Mouse (Mus musculus) MEL (cell line): ENCODE results near the gene Ano10.

Source experiments
- CTCF ChIP-seq, 3 experiments: IDR thresholded peaks in 2 of 3; conservative IDR thresholded peaks in 1 of 3; 2 replicates each; pipeline ENCODE4 v1.5.1; 2011 to 2012; ENCODE audit warnings: low read length in 3 of 3, low read depth in 2 of 3, mild to moderate bottlenecking in 2 of 3, improper control_type of control experiment in 1 of 3, inconsistent platforms in 1 of 3, mixed read lengths in 1 of 3, moderate library complexity in 1 of 3; ENCODE audit not compliant: control insufficient read depth in 1 of 3, insufficient read depth in 1 of 3, poor library complexity in 1 of 3, severe bottlenecking in 1 of 3
- EP300 ChIP-seq, 2 experiments: IDR thresholded peaks; 2 replicates each; pipeline ENCODE4 v1.6.1; 2011; ENCODE audit warnings: improper control_type of control experiment in 2 of 2, low read length in 2 of 2, low read depth in 1 of 2, mild to moderate bottlenecking in 1 of 2
- GABPA ChIP-seq: IDR thresholded peaks from 2 replicates; pipeline ENCODE4 v1.6.1; 2012; ENCODE audit warnings: low read depth, mild to moderate bottlenecking, inconsistent platforms, low read length, improper control_type of control experiment, moderate library complexity
- MYC ChIP-seq: IDR thresholded peaks from 2 replicates; pipeline ENCODE4 v1.6.1; 2011; ENCODE audit warnings: low read depth, mild to moderate bottlenecking, low read length, improper control_type of control experiment, moderate library complexity
- POLR2AphosphoS5 ChIP-seq: IDR thresholded peaks from 2 replicates; pipeline ENCODE4 v1.6.1; 2012; ENCODE audit warnings: low read depth, borderline replicate concordance, mild to moderate bottlenecking, inconsistent platforms, low read length, moderate library complexity, mixed read lengths

DNA sequence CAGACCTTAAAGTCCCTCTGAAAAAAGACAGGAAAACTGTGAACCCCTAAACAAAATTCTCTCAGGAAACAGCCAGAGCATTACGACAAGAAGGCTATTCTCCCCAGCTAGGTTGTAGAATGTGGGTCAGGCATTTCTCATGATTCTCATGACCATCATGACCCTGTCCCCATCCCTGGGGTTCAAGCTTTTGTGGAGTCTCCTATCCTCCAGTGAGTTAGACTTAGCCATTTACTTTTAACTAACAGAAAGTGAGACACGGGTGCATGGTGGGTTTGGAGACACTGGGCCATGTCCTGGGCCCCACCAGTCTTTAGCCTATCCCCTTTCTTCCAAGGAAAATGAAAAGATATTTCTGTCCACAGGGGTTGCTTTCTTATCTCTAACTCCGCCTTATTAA, 109.9 kb downstream of the Ano10 start:
- TF ChIP-seq EP300 (IDR thresholded peaks at IDR 0.05; ENCODE audit: low read depth in 1 of 2, low read length in 2 of 2) (no peak), GABPA (no peak), MYC (no peak), POLR2AphosphoS5 (no peak), CTCF (IDR thresholded peaks at IDR 0.05 in 2 of 3, conservative IDR thresholded peaks at IDR 0.05 in 1 of 3; ENCODE audit: control insufficient read depth in 1 of 3, insufficient read depth in 1 of 3, low read depth in 2 of 3, low read length in 3 of 3, poor library complexity in 1 of 3, severe bottlenecking in 1 of 3) (no peak)
